Mouse (Mus musculus) gonadal fat pad, adult 2 months (tissue): ENCODE data around the gene Svs3a. TPM values are rescaled to one million over a fixed set of nuclear protein-coding genes. Genes with fewer than 3 reads are reported as not detected.
"Not testable (repeated sequence)": the region's sequence is repeated elsewhere in the genome, so short reads cannot be mapped to it uniquely, and the experiment has no call there.

Experiments used
- DNase-seq: peaks from one replicate; pipeline ENCODE4 v3.0.0-alpha.2; 2012; ENCODE audit warnings: low read depth
- polyA plus RNA-seq: library from polyadenylated mRNA; depleted of rRNA; stranded (reverse); fragments of >200 nt; gene quantifications from 2 replicates; pipeline ENCODE4 v1.2.3, GENCODE M21; 2012; rRNA removed

Svs3a gene
- 3.0 TPM in 1 of 2 replicates, not detected in the other for polyA plus RNA-seq

GRCm38 (mm10) chr2:164288968-164289367 lies at the start of gene Svs3a:
Gene Svs3a, plus strand, starts transcription at chr2:164289268.
- not testable (repeated sequence) for DNase-seq

- DNase-seq, result not testable (repeated sequence)
Observed at GRCm38 (mm10) chr2:164256540-164256939, 32.5 kb upstream of the Svs3a start, which contains the start of gene Svs3b. Gene Svs3b, minus strand, starts transcription at chr2:164256640.

- DNase-seq, result no peak
Observed at GRCm38 (mm10) chr2:164278359-164278758, 10.7 kb upstream of the Svs3a start, which contains the start of gene Svs4. Gene Svs4, minus strand, starts transcription at chr2:164278459.

- no peak for DNase-seq
Observed at GRCm38 (mm10) chr2:164312599-164312998, 23.5 kb downstream of the Svs3a start.

- not testable (repeated sequence) for DNase-seq
Observed at GRCm38 (mm10) chr2:164315460-164315859, 26.4 kb downstream of the Svs3a start.

GRCm38 (mm10) chr2:164316451-164316850 lies 27.4 kb downstream of the Svs3a start, which contains the start of gene Svs6:
Gene Svs6, plus strand, starts transcription at chr2:164316751.
- not testable (repeated sequence) for DNase-seq

- DNase-seq, result no peak
Observed at GRCm38 (mm10) chr2:164320983-164321382, 31.9 kb downstream of the Svs3a start.

GRCm38 (mm10) chr2:164332440-164332839 lies 43.4 kb downstream of the Svs3a start, which contains the start of gene Svs5:
Gene Svs5, plus strand, starts transcription at chr2:164332740.
- DNase-seq, result not testable (repeated sequence)

Other genes starting within 250 kb of the Svs3a start
- 15.0 and 16.1 TPM in 2 replicates for gene Stk4, start 218.9 kb upstream of the Svs3a start, polyA plus RNA-seq
- gene Tomm34, start 218.1 kb upstream of the Svs3a start, polyA plus RNA-seq, result 46.7 and 59.2 TPM in 2 replicates
- gene Kcns1, start 118.2 kb upstream of the Svs3a start, polyA plus RNA-seq, result 0.46 and 2.2 TPM in 2 replicates
- gene Wfdc5, start 106.5 kb upstream of the Svs3a start, polyA plus RNA-seq, result 0.07 TPM in 1 of 2 replicates, not detected in the other
- 0.81 TPM in 1 of 2 replicates, not detected in the other for gene Wfdc12, start 98.7 kb upstream of the Svs3a start, polyA plus RNA-seq
- 0.63 and 1.6 TPM in 2 replicates for gene Wfdc15a, start 89.1 kb upstream of the Svs3a start, polyA plus RNA-seq
- gene Wfdc15b, start 67.6 kb upstream of the Svs3a start, polyA plus RNA-seq, result 420 and 765 TPM in 2 replicates
- gene Svs2, start 50.8 kb upstream of the Svs3a start, polyA plus RNA-seq, result 4.1 TPM in 1 of 2 replicates, not detected in the other
- gene Svs3b, start 32.6 kb upstream of the Svs3a start, polyA plus RNA-seq, result 0.69 TPM in 1 of 2 replicates, not detected in the other
- 15.6 TPM in 1 of 2 replicates, not detected in the other for gene Svs4, start 10.8 kb upstream of the Svs3a start, polyA plus RNA-seq
- gene Svs6, start 27.5 kb downstream of the Svs3a start, polyA plus RNA-seq, result 0.27 TPM in 1 of 2 replicates, not detected in the other
- gene Svs5, start 43.5 kb downstream of the Svs3a start, polyA plus RNA-seq, result 32.6 TPM in 1 of 2 replicates, not detected in the other
- gene Slpi, start 99.8 kb downstream of the Svs3a start, polyA plus RNA-seq, result 73.0 and 86.1 TPM in 2 replicates
- 0.03 TPM in 2 replicates for gene Rbpjl, start 113.9 kb downstream of the Svs3a start, polyA plus RNA-seq
- 0.88 and 1.4 TPM in 2 replicates for gene Matn4, start 115.9 kb downstream of the Svs3a start, polyA plus RNA-seq
- 18.0 and 19.6 TPM in 2 replicates for gene Sdc4, start 154.6 kb downstream of the Svs3a start, polyA plus RNA-seq
- 94.8 and 100 TPM in 2 replicates for gene Sys1, start 167.7 kb downstream of the Svs3a start, polyA plus RNA-seq
- 21.8 and 25.0 TPM in 2 replicates for gene Gm20458, start 171.7 kb downstream of the Svs3a start, polyA plus RNA-seq
- gene Trp53tg5, start 184.5 kb downstream of the Svs3a start, polyA plus RNA-seq, result not detected in 2 replicates
- 24.8 and 29.5 TPM in 2 replicates for gene Dbndd2, start 196.8 kb downstream of the Svs3a start, polyA plus RNA-seq
- 97.9 and 128 TPM in 2 replicates for gene Pigt, start 208.3 kb downstream of the Svs3a start, polyA plus RNA-seq